Mouse (Mus musculus) G1E (cell line): ENCODE measurements at regions not wholly inside any gene's neighbourhood (a gene's known extent, or its start where the extent isn't known, plus 50 kb on each side); places are given as distances from the start of the nearest gene placed in this dataset.

Source experiments
- ATAC-seq: 2 replicates; pipeline ENCODE4 v1.8.0; 2016; ENCODE audit warnings: mild to moderate bottlenecking; ENCODE audit not compliant: insufficient number of reproducible peaks, poor library complexity, low FRiP score, severe bottlenecking; ENCODE audit errors: extremely low read depth
- DNase-seq: peaks from one replicate; pipeline ENCODE4 v3.0.0; 2012; ENCODE audit warnings: low spot score
- H3K27me3 ChIP-seq: 2 replicates; pipeline ENCODE4 v1.6.1; 2012; ENCODE audit warnings: mild to moderate bottlenecking, low read length, inconsistent platforms; ENCODE audit not compliant: insufficient read depth
- H3K36me3 ChIP-seq: replicated peaks from 2 replicates; pipeline ENCODE3; 2012; ENCODE audit warnings: mild to moderate bottlenecking, inconsistent platforms
- H3K4me1 ChIP-seq: 2 replicates; pipeline ENCODE4 v1.6.1; 2012; ENCODE audit warnings: low read depth, low read length, inconsistent platforms, mixed read lengths; ENCODE audit not compliant: insufficient read depth
- H3K4me3 ChIP-seq: 2 replicates; pipeline ENCODE4 v1.5.1; 2012; ENCODE audit warnings: low read depth, mild to moderate bottlenecking, inconsistent platforms, low read length, moderate library complexity, mixed read lengths
- H3K9me3 ChIP-seq: replicated peaks from 2 replicates; pipeline ENCODE4 v1.6.1; 2012; ENCODE audit warnings: inconsistent platforms
- CTCF ChIP-seq: IDR thresholded peaks from 2 replicates; pipeline ENCODE4 v1.5.1; 2012; ENCODE audit warnings: low read depth, low read length, inconsistent platforms, mixed read lengths
- GATA1 ChIP-seq: IDR thresholded peaks from 2 replicates; pipeline ENCODE4 v1.6.1; 2012; ENCODE audit warnings: borderline replicate concordance, low read length, inconsistent platforms, mixed read lengths
- GATA2 ChIP-seq: IDR thresholded peaks from 2 replicates; pipeline ENCODE4 v1.6.1; 2012; ENCODE audit warnings: low read depth, low read length, inconsistent platforms, borderline replicate concordance
- POLR2AphosphoS5 ChIP-seq: IDR thresholded peaks from 2 replicates; pipeline ENCODE4 v1.6.1; 2012; ENCODE audit warnings: low read depth, low read length, inconsistent platforms; ENCODE audit not compliant: insufficient replicate concordance
- TAL1 ChIP-seq: conservative IDR thresholded peaks from 2 replicates; pipeline ENCODE4 v1.6.1; 2012; ENCODE audit warnings: low read depth, low read length, inconsistent platforms, mixed read lengths

DNA sequence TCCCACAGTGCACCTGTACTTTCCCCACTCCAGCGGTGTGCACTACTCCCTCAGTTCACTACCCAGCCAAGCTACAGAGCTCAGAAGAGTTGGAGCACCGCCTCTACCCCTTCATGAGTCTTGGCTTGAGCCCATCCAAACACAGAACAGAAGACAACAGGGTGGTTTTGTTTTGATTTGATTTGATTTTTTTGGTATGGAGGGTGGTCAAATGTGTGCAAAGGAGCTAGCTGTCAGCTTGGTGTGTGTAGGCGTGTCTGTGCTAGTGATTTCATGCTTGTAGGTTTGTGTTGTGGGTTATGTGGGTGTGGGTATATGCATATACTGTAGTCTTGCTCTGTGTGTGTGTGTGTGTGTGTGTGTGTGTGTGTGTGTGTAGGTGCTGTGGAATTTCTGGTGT lies 193.2 kb upstream of the Afdn start:
- no peak for TF ChIP-seq GATA2
- no peak for TF ChIP-seq TAL1
- no peak for TF ChIP-seq CTCF
- H3K4me1 ChIP-seq: no peaks in the 10 kb centered on the region
- no peaks in the 10 kb centered on the region for H3K27me3 ChIP-seq
- ATAC-seq (no peak), DNase-seq (no peak)
- peaks cover 67% of the 10 kb centered on the region for H3K9me3 ChIP-seq
- H3K4me3 ChIP-seq: no peak overlapping the region
- H3K36me3 ChIP-seq: no peaks in the 10 kb centered on the region

DNA sequence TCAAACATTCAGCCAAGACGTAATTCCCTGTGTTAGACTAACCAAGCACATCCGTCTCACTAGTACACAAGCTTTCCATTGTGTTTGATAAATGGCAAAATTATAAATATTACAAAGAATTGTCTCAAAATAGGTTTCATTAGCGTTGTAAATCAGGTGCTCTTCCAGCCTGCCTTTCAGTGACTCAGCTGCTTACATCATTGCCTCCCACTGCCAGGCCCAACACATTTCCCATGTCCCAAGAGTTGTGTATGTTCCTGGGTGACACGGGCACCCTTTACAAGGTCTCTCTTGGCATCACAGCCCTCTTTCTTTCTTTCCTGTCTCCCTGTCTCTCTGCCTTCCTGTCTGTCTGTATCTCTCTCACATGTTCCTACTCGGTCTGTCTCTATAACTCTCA lies 189.5 kb upstream of the Afdn start:
- no peak for TF ChIP-seq POLR2AphosphoS5
- no peak for TF ChIP-seq GATA2
- no peak for TF ChIP-seq GATA1
- DNase-seq (no peak), ATAC-seq (no peak)
- Histone ChIP-seq H3K9me3 (peaks cover 66% of the 10 kb centered on the region), H3K4me3 (no peak overlapping the region), H3K36me3 (no peaks in the 10 kb centered on the region), H3K27me3 (no peaks in the 10 kb centered on the region), H3K4me1 (no peaks in the 10 kb centered on the region)

GRCm38 (mm10) chr17:13572204-13572833 lies 188.0 kb upstream of the Afdn start:
- no peak for ATAC-seq
- no peaks in the 10 kb centered on the region for H3K36me3 ChIP-seq

GRCm38 (mm10) chr17:13573036-13573435 lies 187.3 kb upstream of the Afdn start:
- Histone ChIP-seq H3K4me3 (no peak overlapping the region), H3K4me1 (no peaks in the 10 kb centered on the region), H3K36me3 (no peaks in the 10 kb centered on the region), H3K27me3 (no peaks in the 10 kb centered on the region), H3K9me3 (peaks cover 59% of the 10 kb centered on the region)
- ATAC-seq: no peak
- TF ChIP-seq GATA1 (no peak), POLR2AphosphoS5 (no peak), CTCF (no peak), GATA2 (no peak), TAL1 (no peak)
- DNase-seq: no peak

More at GRCm38 (mm10) chr17:13572204-13572833, 188.0 kb upstream of the Afdn start:
- DNase-seq: no peak
- TF ChIP-seq GATA1 (no peak), POLR2AphosphoS5 (no peak), CTCF (no peak), TAL1 (no peak), GATA2 (no peak)
- Histone ChIP-seq H3K4me3 (no peak overlapping the region), H3K9me3 (peaks cover 58% of the 10 kb centered on the region), H3K27me3 (no peaks in the 10 kb centered on the region), H3K4me1 (no peaks in the 10 kb centered on the region)

- no peak for ATAC-seq
- no peak for DNase-seq
- Histone ChIP-seq H3K27me3 (no peaks in the 10 kb centered on the region), H3K9me3 (peaks cover 52% of the 10 kb centered on the region), H3K4me3 (no peak overlapping the region), H3K4me1 (no peaks in the 10 kb centered on the region), H3K36me3 (no peaks in the 10 kb centered on the region)
- TF ChIP-seq GATA2 (no peak), CTCF (no peak), GATA1 (no peak)
Measured at GRCm38 (mm10) chr17:13574122-13574521, 186.2 kb upstream of the Afdn start.

GRCm38 (mm10) chr17:13574682-13575444 lies 185.5 kb upstream of the Afdn start:
- DNase-seq (no peak), ATAC-seq (no peak)
- no peak overlapping the region for H3K4me3 ChIP-seq
- H3K9me3 ChIP-seq: peaks cover 48% of the 10 kb centered on the region
- no peaks in the 10 kb centered on the region for H3K36me3 ChIP-seq
- TF ChIP-seq GATA1: no peak
- no peak for TF ChIP-seq TAL1
- no peak for TF ChIP-seq POLR2AphosphoS5
- TF ChIP-seq GATA2: no peak
- TF ChIP-seq CTCF: no peak
- H3K27me3 ChIP-seq: no peaks in the 10 kb centered on the region
- H3K4me1 ChIP-seq: no peaks in the 10 kb centered on the region

DNA sequence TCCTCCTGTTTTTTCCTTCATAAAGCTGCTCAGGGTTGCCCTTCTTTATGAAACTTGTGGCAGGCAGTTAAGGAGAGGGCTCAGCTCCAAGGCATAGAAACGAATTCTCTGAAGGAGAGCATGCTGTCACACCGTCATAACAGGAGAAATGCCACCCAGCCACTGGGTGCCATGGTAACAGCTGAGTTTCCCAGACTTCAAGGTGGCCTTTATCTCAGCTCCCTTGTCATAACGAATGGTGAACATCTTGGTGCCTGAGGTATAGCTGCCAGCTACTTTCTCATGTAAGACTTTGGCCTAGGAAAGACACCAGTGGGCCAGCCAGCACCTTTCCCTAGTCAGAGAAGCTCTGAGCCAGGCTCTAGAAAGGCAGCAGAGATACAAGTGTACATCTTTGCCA lies 182.5 kb upstream of the Afdn start:
- DNase-seq: no peak
- TF ChIP-seq GATA1: no peak
- no peak for TF ChIP-seq POLR2AphosphoS5
- TF ChIP-seq GATA2: no peak
- no peak for TF ChIP-seq CTCF
- no peak for TF ChIP-seq TAL1
- ATAC-seq: no peak
- Histone ChIP-seq H3K4me3 (no peak overlapping the region), H3K4me1 (no peaks in the 10 kb centered on the region), H3K36me3 (no peaks in the 10 kb centered on the region), H3K27me3 (no peaks in the 10 kb centered on the region), H3K9me3 (peaks cover 59% of the 10 kb centered on the region)
